Mouse (Mus musculus) lung, postnatal 0 days (tissue): ENCODE data around the gene Pdk4. TPM values are rescaled to one million over a fixed set of nuclear protein-coding genes. Genes with fewer than 3 reads are reported as not detected.

Experiments
- ATAC-seq: fragments of 200-750 bp; cut with Nextera tagmentation; 2 replicates; pipeline ENCODE4 v1.8.0; 2017; ENCODE audit warnings: moderate library complexity
- DNase-seq: peaks from one replicate; pipeline ENCODE4 v3.0.0-alpha.2; 2016; ENCODE audit warnings: low spot score
- H3K27ac ChIP-seq: fragments of 300-500 bp; sonication (generic); 2 replicates; pipeline ENCODE4 v1.5.1; 2014; ENCODE audit warnings: antibody characterized with exemption, mild to moderate bottlenecking, low read length, mixed read lengths
- H3K27me3 ChIP-seq: fragments of 300-500 bp; sonication (generic); replicated peaks from 2 replicates; pipeline ENCODE4 v1.6.1; 2014; ENCODE audit warnings: low read length, mixed read lengths; ENCODE audit not compliant: insufficient read depth
- H3K36me3 ChIP-seq: fragments of 300-500 bp; sonication (generic); 2 replicates; pipeline ENCODE4 v1.6.1; 2014; ENCODE audit warnings: low read length, mixed read lengths; ENCODE audit not compliant: insufficient read depth
- H3K4me1 ChIP-seq: fragments of 300-500 bp; sonication (generic); 2 replicates; pipeline ENCODE4 v1.6.1; 2014; ENCODE audit warnings: antibody characterized with exemption, low read depth, low read length, mixed read lengths; ENCODE audit not compliant: insufficient read depth
- H3K4me2 ChIP-seq: fragments of 300-500 bp; sonication (generic); replicated peaks from 2 replicates; pipeline ENCODE4 v1.6.1; 2014; ENCODE audit warnings: low read depth, mild to moderate bottlenecking, low read length, moderate library complexity, mixed read lengths
- H3K4me3 ChIP-seq: fragments of 300-500 bp; sonication (generic); 2 replicates; pipeline ENCODE4 v1.5.1; 2014; ENCODE audit warnings: low read depth, low read length
- H3K9ac ChIP-seq: fragments of 300-500 bp; sonication (generic); replicated peaks from 2 replicates; pipeline ENCODE4 v1.6.1; 2014; ENCODE audit warnings: low read depth, mild to moderate bottlenecking
- H3K9me3 ChIP-seq: fragments of 300-500 bp; sonication (generic); 2 replicates; pipeline ENCODE4 v1.6.1; 2016; ENCODE audit warnings: low read length, mixed read lengths
- CTCF ChIP-seq: IDR thresholded peaks from 2 replicates; pipeline ENCODE4 v1.5.1; 2016; ENCODE audit warnings: antibody characterized with exemption, mild to moderate bottlenecking
- EP300 ChIP-seq: IDR thresholded peaks from 2 replicates; pipeline ENCODE4 v1.6.1; 2016; ENCODE audit warnings: antibody characterized with exemption, mild to moderate bottlenecking, control low read depth
- WGBS: fragments of 180-500 bp; shearing (Covaris S2); extraction: QIAGEN DNeasy Blood & Tissue Kit; methylation state at CpG from one replicate; pipeline ENCODE4 v1.1.7; 2014; 5-methylcytosine and 5-hydroxymethylcytosine counted together
- polyA plus RNA-seq: library from polyadenylated mRNA; unstranded; fragments of >200 nt; fragmentation: Nextera tagmentation; extraction: Ambion mirVana; gene quantifications from 2 replicates; pipeline ENCODE4 v1.2.1, GENCODE M21; 2015

Pdk4 gene
- polyA plus RNA-seq, 1 experiment from 2014 or later = 8.4 TPM

- WGBS = 79% methylated on average over 5 of the region's 5 CpGs
- no peaks in the 10 kb centered on the region for H3K9me3 ChIP-seq
- H3K4me1 ChIP-seq = peaks cover 11% of the 10 kb centered on the region; the same call in 1 of the 2 replicates
- TF ChIP-seq CTCF (no peak), EP300 (no peak)
- H3K27ac ChIP-seq = no peak overlapping the region
- no peaks in the 10 kb centered on the region for H3K27me3 ChIP-seq
- H3K36me3 ChIP-seq = no peaks in the 10 kb centered on the region
- no peak overlapping the region for H3K4me2 ChIP-seq
- H3K9ac ChIP-seq = no peak overlapping the region
- ATAC-seq (no peak), DNase-seq (no peak)
- H3K4me3 ChIP-seq = no peak overlapping the region
Observed at GRCm38 (mm10) chr6:5507821-5508220, 11.7 kb upstream of the Pdk4 start.

- Histone ChIP-seq H3K9me3 (no peaks in the 10 kb centered on the region), H3K9ac (no peak overlapping the region), H3K4me3 (no peak overlapping the region), H3K4me2 (no peak overlapping the region), H3K27ac (no peak overlapping the region), H3K4me1 (peaks cover 11% of the 10 kb centered on the region; the same call in 1 of the 2 replicates), H3K36me3 (no peaks in the 10 kb centered on the region), H3K27me3 (no peaks in the 10 kb centered on the region)
- TF ChIP-seq EP300 (peak; percentile 63), CTCF (no peak)
- DNase-seq (peak; percentile 58), ATAC-seq (peak; percentile 12; the same call in 1 of the 2 replicates)
- WGBS = 61% methylated on average over 3 of the region's 3 CpGs
Observed at GRCm38 (mm10) chr6:5506271-5506670, 10.2 kb upstream of the Pdk4 start.

GRCm38 (mm10) chr6:5502810-5503209 lies 6.7 kb upstream of the Pdk4 start:
- H3K4me3 ChIP-seq = no peak overlapping the region
- 53% methylated on average over 1 of the region's 1 CpGs for WGBS
- no peak for ATAC-seq

GRCm38 (mm10) chr6:5501551-5501950 lies 5.4 kb upstream of the Pdk4 start:
- Histone ChIP-seq H3K4me2 (no peak overlapping the region), H3K9me3 (no peaks in the 10 kb centered on the region), H3K9ac (no peak overlapping the region), H3K27me3 (no peaks in the 10 kb centered on the region), H3K36me3 (no peaks in the 10 kb centered on the region), H3K4me1 (no peaks in the 10 kb centered on the region), H3K4me3 (no peak overlapping the region), H3K27ac (no peak overlapping the region)
- WGBS = 76% methylated on average over 10 of the region's 10 CpGs
- DNase-seq (no peak), ATAC-seq (no peak)
- no peak for TF ChIP-seq EP300
- no peak for TF ChIP-seq CTCF

More at GRCm38 (mm10) chr6:5502810-5503209, 6.7 kb upstream of the Pdk4 start:
- no peak overlapping the region for H3K9ac ChIP-seq
- DNase-seq = no peak
- no peak overlapping the region for H3K27ac ChIP-seq
- no peak overlapping the region for H3K4me2 ChIP-seq
- no peaks in the 10 kb centered on the region for H3K9me3 ChIP-seq
- no peaks in the 10 kb centered on the region for H3K36me3 ChIP-seq
- no peaks in the 10 kb centered on the region for H3K27me3 ChIP-seq
- TF ChIP-seq EP300 (no peak), CTCF (no peak)
- no peaks in the 10 kb centered on the region for H3K4me1 ChIP-seq

GRCm38 (mm10) chr6:5498740-5499139 lies 2.6 kb upstream of the Pdk4 start:
- Histone ChIP-seq H3K4me3 (no peak overlapping the region), H3K4me2 (no peak overlapping the region), H3K27ac (no peak overlapping the region), H3K9me3 (no peaks in the 10 kb centered on the region), H3K4me1 (no peaks in the 10 kb centered on the region), H3K36me3 (no peaks in the 10 kb centered on the region), H3K27me3 (no peaks in the 10 kb centered on the region), H3K9ac (no peak overlapping the region)
- DNase-seq (no peak), ATAC-seq (no peak)
- WGBS = 84% methylated on average over 11 of the region's 11 CpGs
- no peak for TF ChIP-seq CTCF
- no peak for TF ChIP-seq EP300

GRCm38 (mm10) chr6:5496854-5497235 lies 736 bp upstream of the Pdk4 start:
- Histone ChIP-seq H3K9ac (no peak overlapping the region), H3K9me3 (no peaks in the 10 kb centered on the region), H3K4me3 (peak overlapping the region; percentile 59; the same call in 1 of the 2 replicates), H3K27ac (peak overlapping the region; percentile 70), H3K4me2 (peak overlapping the region; percentile 85), H3K4me1 (no peaks in the 10 kb centered on the region), H3K36me3 (no peaks in the 10 kb centered on the region), H3K27me3 (no peaks in the 10 kb centered on the region)
- 44% methylated on average over 3 of the region's 3 CpGs for WGBS
- TF ChIP-seq CTCF = no peak
- TF ChIP-seq EP300 = 0 out of 2 replicates have a peak, but pooled peaks have one; percentile 1
- no peak for DNase-seq
- 0 out of 2 replicates have a peak, but pooled peaks have one; percentile 4 for ATAC-seq

- Histone ChIP-seq H3K9ac (no peak overlapping the region), H3K27ac (no peak overlapping the region), H3K9me3 (no peaks in the 10 kb centered on the region), H3K4me1 (no peaks in the 10 kb centered on the region), H3K27me3 (no peaks in the 10 kb centered on the region), H3K4me3 (no peak overlapping the region), H3K36me3 (0 out of 2 replicates have a peak, but pooled peaks cover 6% of the 10 kb centered on the region), H3K4me2 (no peak overlapping the region)
- ATAC-seq (no peak), DNase-seq (no peak)
- TF ChIP-seq EP300 (no peak), CTCF (no peak)
- WGBS = 87% methylated on average over 7 of the region's 7 CpGs
Observed at GRCm38 (mm10) chr6:5485028-5485427, 11.1 kb downstream of the Pdk4 start.
